Mouse (Mus musculus) kidney, embryonic 15.5 days (tissue): ENCODE measurements around the gene Ubr2. TPM values are rescaled to one million over a fixed set of nuclear protein-coding genes. Genes with fewer than 3 reads are reported as not detected.
A peak's percentile ranks its signal among the peaks of the same experiment; 100 is the strongest.

Experiments used
- ATAC-seq: fragments of 200-750 bp; cut with Nextera tagmentation; replicated peaks from 2 replicates; pipeline ENCODE4 v1.8.0; 2017; ENCODE audit warnings: moderate TSS enrichment; ENCODE audit not compliant: low FRiP score
- H3K27ac ChIP-seq: fragments of 300-500 bp; sonication (generic); 2 replicates; pipeline ENCODE4 v1.5.1; 2015; ENCODE audit warnings: mild to moderate bottlenecking, inconsistent platforms
- H3K27me3 ChIP-seq: fragments of 300-500 bp; sonication (generic); 2 replicates; pipeline ENCODE4 v1.6.1; 2015; ENCODE audit warnings: inconsistent platforms
- H3K36me3 ChIP-seq: fragments of 300-500 bp; sonication (generic); 2 replicates; pipeline ENCODE4 v1.6.1; 2015; ENCODE audit warnings: inconsistent platforms
- H3K4me1 ChIP-seq: fragments of 300-500 bp; sonication (generic); 2 replicates; pipeline ENCODE4 v1.6.1; 2015; ENCODE audit warnings: inconsistent platforms
- H3K4me2 ChIP-seq: fragments of 300-500 bp; sonication (generic); 2 replicates; pipeline ENCODE4 v1.6.1; 2015; ENCODE audit warnings: moderate library complexity, mild to moderate bottlenecking, inconsistent platforms
- H3K4me3 ChIP-seq: fragments of 300-500 bp; sonication (generic); replicated peaks from 2 replicates; pipeline ENCODE4 v1.5.1; 2015; ENCODE audit warnings: mild to moderate bottlenecking, inconsistent platforms
- H3K9ac ChIP-seq: fragments of 300-500 bp; sonication (generic); 2 replicates; pipeline ENCODE4 v1.6.1; 2015; ENCODE audit warnings: mild to moderate bottlenecking, inconsistent platforms
- H3K9me3 ChIP-seq: fragments of 300-500 bp; sonication (generic); replicated peaks from 2 replicates; pipeline ENCODE4 v1.6.1; 2016; ENCODE audit warnings: inconsistent platforms
- WGBS: fragments of 180-500 bp; shearing (Covaris S2); methylation state at CpG from one replicate; pipeline ENCODE4 v1.1.7; 2015; ENCODE audit warnings: mixed read lengths; 5-methylcytosine and 5-hydroxymethylcytosine counted together
- polyA plus RNA-seq: library from polyadenylated mRNA; unstranded; fragments of >200 nt; fragmentation: Nextera tagmentation; extraction: Ambion mirVana; gene quantifications from 2 replicates; pipeline ENCODE4 v1.2.1, GENCODE M21; 2015

Gene Ubr2
- 18.9 and 21.7 TPM in 2 replicates for polyA plus RNA-seq

GRCm38 (mm10) chr17:47009898-47010721, at the start of gene Ubr2:
Ubr2 (minus strand) TSS chr17:47010556.
- Histone ChIP-seq H3K4me1 (peaks cover 34% of the 10 kb centered on the region), H3K9ac (peak within 1 kb of the TSS; percentile 69), H3K36me3 (peaks cover 4% of the 10 kb centered on the region; the same call in 1 of the 2 replicates), H3K4me3 (peak within 1 kb of the TSS; percentile 59), H3K4me2 (peak within 1 kb of the TSS; percentile 76), H3K27me3 (no peaks in the 10 kb centered on the region), H3K9me3 (no peaks in the 10 kb centered on the region), H3K27ac (peak within 1 kb of the TSS; percentile 92)
- under 1% methylated on average over 77 of the region's 77 CpGs for WGBS
- ATAC-seq: peak; percentile 96

GRCm38 (mm10) chr17:47059836-47060360, 49.5 kb upstream of the Ubr2 start:
- Histone ChIP-seq H3K9ac (no peak overlapping the region), H3K27me3 (no peaks in the 10 kb centered on the region), H3K4me2 (peak overlapping the region; percentile 37), H3K9me3 (peaks cover 6% of the 10 kb centered on the region; the same call in 1 of the 2 replicates), H3K4me3 (no peak overlapping the region), H3K4me1 (peaks cover 17% of the 10 kb centered on the region), H3K36me3 (no peaks in the 10 kb centered on the region), H3K27ac (peak overlapping the region; percentile 88)
- WGBS: 10% methylated on average over 12 of the region's 12 CpGs
- peak; percentile 90 for ATAC-seq

GRCm38 (mm10) chr17:47057966-47058365, 47.6 kb upstream of the Ubr2 start:
- H3K4me2 ChIP-seq: no peak overlapping the region
- H3K27ac ChIP-seq: no peak overlapping the region
- H3K4me3 ChIP-seq: no peak overlapping the region
- ATAC-seq: no peak
- H3K9me3 ChIP-seq: peaks cover 6% of the 10 kb centered on the region; the same call in 1 of the 2 replicates
- H3K36me3 ChIP-seq: no peaks in the 10 kb centered on the region
- H3K9ac ChIP-seq: no peak overlapping the region
- 96% methylated on average over 4 of the region's 4 CpGs for WGBS
- no peaks in the 10 kb centered on the region for H3K27me3 ChIP-seq
- peaks cover 14% of the 10 kb centered on the region for H3K4me1 ChIP-seq

- no peak for ATAC-seq
- H3K36me3 ChIP-seq: no peaks in the 10 kb centered on the region
- 77% methylated on average over 6 of the region's 6 CpGs for WGBS
- H3K27me3 ChIP-seq: no peaks in the 10 kb centered on the region
- peaks cover 14% of the 10 kb centered on the region for H3K4me1 ChIP-seq
- no peak overlapping the region for H3K9ac ChIP-seq
- H3K27ac ChIP-seq: no peak overlapping the region
- peaks cover 6% of the 10 kb centered on the region; the same call in 1 of the 2 replicates for H3K9me3 ChIP-seq
- no peak overlapping the region for H3K4me3 ChIP-seq
- no peak overlapping the region for H3K4me2 ChIP-seq
These were observed 46.1 kb upstream of the Ubr2 start for GRCm38 (mm10) chr17:47056476-47056875.

GRCm38 (mm10) chr17:47055121-47055520, 44.8 kb upstream of the Ubr2 start:
- H3K4me2 ChIP-seq: no peak overlapping the region
- H3K27me3 ChIP-seq: no peaks in the 10 kb centered on the region
- no peak overlapping the region for H3K9ac ChIP-seq
- H3K4me1 ChIP-seq: peaks cover 10% of the 10 kb centered on the region
- H3K27ac ChIP-seq: peak overlapping the region; percentile 45
- WGBS: 79% methylated on average over 7 of the region's 7 CpGs
- no peak overlapping the region for H3K4me3 ChIP-seq
- no peaks in the 10 kb centered on the region for H3K36me3 ChIP-seq
- no peak for ATAC-seq
- H3K9me3 ChIP-seq: peaks cover 6% of the 10 kb centered on the region; the same call in 1 of the 2 replicates

- no peak for ATAC-seq
- peak overlapping the region; percentile 68 for H3K27ac ChIP-seq
- no peaks in the 10 kb centered on the region for H3K27me3 ChIP-seq
- no peak overlapping the region for H3K4me2 ChIP-seq
- 80% methylated on average over 11 of the region's 11 CpGs for WGBS
- H3K4me1 ChIP-seq: peaks cover 5% of the 10 kb centered on the region
- H3K36me3 ChIP-seq: no peaks in the 10 kb centered on the region
- no peak overlapping the region for H3K9ac ChIP-seq
- no peak overlapping the region for H3K4me3 ChIP-seq
- H3K9me3 ChIP-seq: peaks cover 6% of the 10 kb centered on the region; the same call in 1 of the 2 replicates
These were observed 44.3 kb upstream of the Ubr2 start for GRCm38 (mm10) chr17:47054613-47055012.

GRCm38 (mm10) chr17:47050678-47051077, 40.3 kb upstream of the Ubr2 start:
- no peak overlapping the region for H3K4me3 ChIP-seq
- 91% methylated on average over 3 of the region's 3 CpGs for WGBS
- H3K4me2 ChIP-seq: no peak overlapping the region
- no peak overlapping the region for H3K27ac ChIP-seq
- no peak overlapping the region for H3K9ac ChIP-seq
- no peaks in the 10 kb centered on the region for H3K36me3 ChIP-seq
- H3K27me3 ChIP-seq: no peaks in the 10 kb centered on the region
- no peaks in the 10 kb centered on the region for H3K9me3 ChIP-seq
- no peak for ATAC-seq
- H3K4me1 ChIP-seq: peaks cover 6% of the 10 kb centered on the region

- no peak overlapping the region for H3K9ac ChIP-seq
- peaks cover 24% of the 10 kb centered on the region for H3K4me1 ChIP-seq
- H3K27ac ChIP-seq: no peak overlapping the region
- WGBS: 96% methylated on average over 14 of the region's 14 CpGs
- H3K36me3 ChIP-seq: no peaks in the 10 kb centered on the region
- no peaks in the 10 kb centered on the region for H3K27me3 ChIP-seq
- no peaks in the 10 kb centered on the region for H3K9me3 ChIP-seq
- H3K4me2 ChIP-seq: no peak overlapping the region
- H3K4me3 ChIP-seq: no peak overlapping the region
- no peak for ATAC-seq
These were observed 32.5 kb upstream of the Ubr2 start for GRCm38 (mm10) chr17:47042866-47043265.

GRCm38 (mm10) chr17:47038844-47039803, 28.8 kb upstream of the Ubr2 start:
- Histone ChIP-seq H3K36me3 (no peaks in the 10 kb centered on the region), H3K27me3 (no peaks in the 10 kb centered on the region), H3K4me2 (peak overlapping the region; percentile 56), H3K9ac (no peak overlapping the region), H3K4me1 (peaks cover 13% of the 10 kb centered on the region), H3K9me3 (no peaks in the 10 kb centered on the region), H3K27ac (peak overlapping the region; percentile 83), H3K4me3 (peak overlapping the region; percentile 30)
- 19% methylated on average over 18 of the region's 18 CpGs for WGBS
- ATAC-seq: peak; percentile 66; the same call in 1 of the 2 replicates

GRCm38 (mm10) chr17:47034536-47034935, 24.2 kb upstream of the Ubr2 start:
- H3K4me2 ChIP-seq: no peak overlapping the region
- ATAC-seq: no peak
- H3K4me1 ChIP-seq: peaks cover 9% of the 10 kb centered on the region
- H3K27ac ChIP-seq: no peak overlapping the region
- no peaks in the 10 kb centered on the region for H3K9me3 ChIP-seq
- H3K27me3 ChIP-seq: no peaks in the 10 kb centered on the region
- H3K9ac ChIP-seq: no peak overlapping the region
- no peak overlapping the region for H3K4me3 ChIP-seq
- no peaks in the 10 kb centered on the region for H3K36me3 ChIP-seq

- H3K9ac ChIP-seq: no peak overlapping the region
- no peak for ATAC-seq
- H3K4me3 ChIP-seq: no peak overlapping the region
- H3K27ac ChIP-seq: no peak overlapping the region
- H3K9me3 ChIP-seq: no peaks in the 10 kb centered on the region
- H3K4me1 ChIP-seq: 0 out of 2 replicates have a peak, but pooled peaks cover 2% of the 10 kb centered on the region
- 3% methylated on average over 4 of the region's 4 CpGs for WGBS
- no peak overlapping the region for H3K4me2 ChIP-seq
- no peaks in the 10 kb centered on the region for H3K36me3 ChIP-seq
- H3K27me3 ChIP-seq: no peaks in the 10 kb centered on the region
These were observed 23.3 kb upstream of the Ubr2 start for GRCm38 (mm10) chr17:47033643-47034042.
